Mouse (Mus musculus) erythroblast, embryonic 14.5 days (primary cell): ENCODE results near the gene Spsb1. TPM values are rescaled to one million over a fixed set of nuclear protein-coding genes. Genes with fewer than 3 reads are reported as not detected.

Source experiments
- H3K27me3 ChIP-seq: 2 replicates; pipeline ENCODE4 v1.6.1; 2012; ENCODE audit warnings: inconsistent platforms; ENCODE audit not compliant: control insufficient read depth
- H3K36me3 ChIP-seq: 2 replicates; pipeline ENCODE4 v1.6.1; 2012; ENCODE audit warnings: mild to moderate bottlenecking, inconsistent platforms; ENCODE audit not compliant: control insufficient read depth
- H3K4me1 ChIP-seq: 2 replicates; pipeline ENCODE4 v1.6.1; 2012; ENCODE audit warnings: inconsistent platforms; ENCODE audit not compliant: control insufficient read depth
- H3K4me3 ChIP-seq: replicated peaks from 2 replicates; pipeline ENCODE3; 2012; ENCODE audit warnings: moderate library complexity, mild to moderate bottlenecking, inconsistent platforms
- H3K9me3 ChIP-seq: 2 replicates; pipeline ENCODE4 v1.6.1; 2012; ENCODE audit warnings: low read length, inconsistent platforms, mixed read lengths; ENCODE audit not compliant: control insufficient read depth
- GATA1 ChIP-seq: IDR thresholded peaks from 2 replicates; pipeline ENCODE4 v1.6.1; 2012; ENCODE audit warnings: low read length, inconsistent platforms, mixed read lengths
- TAL1 ChIP-seq: IDR thresholded peaks from 3 replicates; pipeline ENCODE4 v1.6.1; 2012; ENCODE audit warnings: low read length, inconsistent platforms, mixed read lengths
- polyA plus RNA-seq: library from polyadenylated mRNA; stranded (reverse); fragments of >175 nt; gene quantifications from 2 replicates; pipeline ENCODE4 v1.2.3, GENCODE M21; 2012

Gene Spsb1
- polyA plus RNA-seq, 1 experiment: not detected

GRCm38 (mm10) chr4:149948119-149948518 is 6.7 kb downstream of the Spsb1 start:
- TF ChIP-seq TAL1: no peak
- TF ChIP-seq GATA1: no peak
- no peaks in the 10 kb centered on the region for H3K36me3 ChIP-seq
- no peak overlapping the region for H3K4me3 ChIP-seq
- H3K4me1 ChIP-seq: no peaks in the 10 kb centered on the region; the same call in 1 of the 2 replicates
- no peaks in the 10 kb centered on the region for H3K9me3 ChIP-seq
- peaks cover 25% of the 10 kb centered on the region for H3K27me3 ChIP-seq

GRCm38 (mm10) chr4:149947396-149947795 is 7.4 kb downstream of the Spsb1 start:
- Histone ChIP-seq H3K36me3 (no peaks in the 10 kb centered on the region), H3K4me3 (no peak overlapping the region), H3K27me3 (peaks cover 21% of the 10 kb centered on the region), H3K9me3 (no peaks in the 10 kb centered on the region), H3K4me1 (no peaks in the 10 kb centered on the region; the same call in 1 of the 2 replicates)
- TF ChIP-seq TAL1 (no peak), GATA1 (no peak)

- Histone ChIP-seq H3K36me3 (no peaks in the 10 kb centered on the region), H3K9me3 (no peaks in the 10 kb centered on the region), H3K4me1 (no peaks in the 10 kb centered on the region; the same call in 1 of the 2 replicates), H3K4me3 (no peak overlapping the region), H3K27me3 (peaks cover 11% of the 10 kb centered on the region)
- TF ChIP-seq TAL1 (no peak), GATA1 (no peak)
These were observed 9.6 kb downstream of the Spsb1 start for GRCm38 (mm10) chr4:149945194-149945593.

GRCm38 (mm10) chr4:149944214-149944613 is 10.6 kb downstream of the Spsb1 start:
- TF ChIP-seq TAL1: no peak
- TF ChIP-seq GATA1: no peak
- Histone ChIP-seq H3K27me3 (peaks cover 11% of the 10 kb centered on the region), H3K4me1 (no peaks in the 10 kb centered on the region; the same call in 1 of the 2 replicates), H3K4me3 (no peak overlapping the region), H3K36me3 (no peaks in the 10 kb centered on the region), H3K9me3 (no peaks in the 10 kb centered on the region)

- Histone ChIP-seq H3K9me3 (no peaks in the 10 kb centered on the region), H3K36me3 (no peaks in the 10 kb centered on the region), H3K27me3 (peaks cover 11% of the 10 kb centered on the region), H3K4me1 (no peaks in the 10 kb centered on the region; the same call in 1 of the 2 replicates), H3K4me3 (no peak overlapping the region)
- TF ChIP-seq TAL1 (no peak), GATA1 (no peak)
These were observed 11.8 kb downstream of the Spsb1 start for GRCm38 (mm10) chr4:149942831-149943741.

GRCm38 (mm10) chr4:149941067-149941755 is 13.6 kb downstream of the Spsb1 start:
- TF ChIP-seq TAL1: no peak
- TF ChIP-seq GATA1: no peak
- H3K9me3 ChIP-seq: no peaks in the 10 kb centered on the region
- H3K36me3 ChIP-seq: no peaks in the 10 kb centered on the region
- H3K4me3 ChIP-seq: no peak overlapping the region
- peaks cover 8% of the 10 kb centered on the region; the same call in 1 of the 2 replicates for H3K27me3 ChIP-seq
- H3K4me1 ChIP-seq: no peaks in the 10 kb centered on the region

GRCm38 (mm10) chr4:149938701-149939100 is 16.1 kb downstream of the Spsb1 start:
- Histone ChIP-seq H3K9me3 (no peaks in the 10 kb centered on the region), H3K36me3 (no peaks in the 10 kb centered on the region), H3K27me3 (peaks cover 8% of the 10 kb centered on the region; the same call in 1 of the 2 replicates), H3K4me3 (no peak overlapping the region), H3K4me1 (no peaks in the 10 kb centered on the region)
- TF ChIP-seq TAL1 (no peak), GATA1 (no peak)

GRCm38 (mm10) chr4:149936921-149937320 is 17.9 kb downstream of the Spsb1 start:
- H3K9me3 ChIP-seq: peaks cover 6% of the 10 kb centered on the region; the same call in 1 of the 2 replicates
- no peaks in the 10 kb centered on the region for H3K36me3 ChIP-seq
- no peaks in the 10 kb centered on the region for H3K4me1 ChIP-seq
- H3K4me3 ChIP-seq: no peak overlapping the region
- H3K27me3 ChIP-seq: peaks cover 3% of the 10 kb centered on the region; the same call in 1 of the 2 replicates
- TF ChIP-seq GATA1 (no peak), TAL1 (no peak)

- TF ChIP-seq TAL1 (no peak), GATA1 (no peak)
- Histone ChIP-seq H3K27me3 (no peaks in the 10 kb centered on the region; the same call in 1 of the 2 replicates), H3K4me3 (no peak overlapping the region), H3K9me3 (peaks cover 7% of the 10 kb centered on the region; the same call in 1 of the 2 replicates), H3K36me3 (no peaks in the 10 kb centered on the region), H3K4me1 (no peaks in the 10 kb centered on the region)
These were observed 19.4 kb downstream of the Spsb1 start for GRCm38 (mm10) chr4:149935470-149935869.
